Mouse (Mus musculus) heart, embryonic 15.5 days (tissue): Measurements from ENCODE around the gene Zdhhc13. TPM values are rescaled to one million over a fixed set of nuclear protein-coding genes. Genes with fewer than 3 reads are reported as not detected.

Experiments
- ATAC-seq: fragments of 200-750 bp; cut with Nextera tagmentation; replicated peaks from 2 replicates; pipeline ENCODE4 v1.8.0; 2017; ENCODE audit warnings: low read depth, moderate TSS enrichment; ENCODE audit not compliant: insufficient number of reproducible peaks, insufficient read depth, low FRiP score
- H3K27ac ChIP-seq: fragments of 300-500 bp; sonication (generic); 2 replicates; pipeline ENCODE4 v1.5.1; 2015; ENCODE audit warnings: mild to moderate bottlenecking, inconsistent platforms
- H3K27me3 ChIP-seq: fragments of 300-500 bp; sonication (generic); 2 replicates; pipeline ENCODE4 v1.6.1; 2015; ENCODE audit warnings: inconsistent platforms
- H3K36me3 ChIP-seq: fragments of 300-500 bp; sonication (generic); 2 replicates; pipeline ENCODE4 v1.6.1; 2015; ENCODE audit warnings: mild to moderate bottlenecking, inconsistent platforms
- H3K4me1 ChIP-seq: fragments of 300-500 bp; sonication (generic); replicated peaks from 2 replicates; pipeline ENCODE4 v1.6.1; 2015; ENCODE audit warnings: inconsistent platforms
- H3K4me2 ChIP-seq: fragments of 300-500 bp; sonication (generic); 2 replicates; pipeline ENCODE4 v1.6.1; 2015; ENCODE audit warnings: inconsistent platforms, mild to moderate bottlenecking, moderate library complexity
- H3K4me3 ChIP-seq: fragments of 300-500 bp; sonication (generic); 2 replicates; pipeline ENCODE4 v1.5.1; 2015; ENCODE audit warnings: mild to moderate bottlenecking, inconsistent platforms
- H3K9ac ChIP-seq: fragments of 300-500 bp; sonication (generic); 2 replicates; pipeline ENCODE4 v1.6.1; 2015; ENCODE audit warnings: mild to moderate bottlenecking, inconsistent platforms
- H3K9me3 ChIP-seq: fragments of 300-500 bp; sonication (generic); replicated peaks from 2 replicates; pipeline ENCODE4 v1.6.1; 2016; ENCODE audit warnings: inconsistent platforms
- WGBS: fragments of 180-500 bp; shearing (Covaris S2); methylation state at CpG from one replicate; pipeline ENCODE4 v1.1.7; 2015; ENCODE audit warnings: mixed read lengths; 5-methylcytosine and 5-hydroxymethylcytosine counted together
- polyA plus RNA-seq: library from polyadenylated mRNA; unstranded; fragments of >200 nt; fragmentation: Nextera tagmentation; extraction: Ambion mirVana; gene quantifications from 2 replicates; pipeline ENCODE4 v1.2.1, GENCODE M21; 2015

Zdhhc13 gene
- polyA plus RNA-seq, 1 experiment from 2014 or later, result 31.2 TPM

GRCm38 (mm10) chr7:48788348-48788747 lies 455 bp upstream of the Zdhhc13 start:
- Histone ChIP-seq H3K4me3 (peak overlapping the region; percentile 82), H3K27ac (peak overlapping the region; percentile 63), H3K9me3 (no peaks in the 10 kb centered on the region), H3K36me3 (no peaks in the 10 kb centered on the region; the same call in 1 of the 2 replicates), H3K4me2 (peak overlapping the region; percentile 78), H3K4me1 (peaks cover 19% of the 10 kb centered on the region), H3K27me3 (no peaks in the 10 kb centered on the region), H3K9ac (no peak overlapping the region)
- no peak for ATAC-seq
- 59% methylated on average over 3 of the region's 3 CpGs for WGBS

- no peak for ATAC-seq
- no peaks in the 10 kb centered on the region for H3K9me3 ChIP-seq
- H3K4me1 ChIP-seq, result peaks cover 19% of the 10 kb centered on the region
- peak overlapping the region; percentile 45 for H3K4me2 ChIP-seq
- H3K9ac ChIP-seq, result no peak overlapping the region
- WGBS, result 58% methylated on average over 4 of the region's 4 CpGs
- H3K27ac ChIP-seq, result no peak overlapping the region
- H3K4me3 ChIP-seq, result no peak overlapping the region
- no peaks in the 10 kb centered on the region for H3K27me3 ChIP-seq
- no peaks in the 10 kb centered on the region; the same call in 1 of the 2 replicates for H3K36me3 ChIP-seq
Observed at GRCm38 (mm10) chr7:48790117-48790516, 1.3 kb downstream of the Zdhhc13 start.

- H3K9ac ChIP-seq, result no peak overlapping the region
- no peak overlapping the region for H3K4me3 ChIP-seq
- H3K27me3 ChIP-seq, result no peaks in the 10 kb centered on the region
- H3K9me3 ChIP-seq, result no peaks in the 10 kb centered on the region
- no peak overlapping the region for H3K27ac ChIP-seq
- no peak overlapping the region for H3K4me2 ChIP-seq
- ATAC-seq, result no peak
- H3K4me1 ChIP-seq, result peaks cover 19% of the 10 kb centered on the region
- WGBS, result 77% methylated on average over 3 of the region's 3 CpGs
- H3K36me3 ChIP-seq, result peaks cover 3% of the 10 kb centered on the region; the same call in 1 of the 2 replicates
Observed at GRCm38 (mm10) chr7:48791412-48791811, 2.6 kb downstream of the Zdhhc13 start.

GRCm38 (mm10) chr7:48795130-48795529 lies 6.3 kb downstream of the Zdhhc13 start:
- ATAC-seq, result no peak
- 88% methylated on average over 3 of the region's 3 CpGs for WGBS
- H3K27me3 ChIP-seq, result no peaks in the 10 kb centered on the region

GRCm38 (mm10) chr7:48803381-48803780 lies 14.6 kb downstream of the Zdhhc13 start:
- H3K4me3 ChIP-seq, result no peak overlapping the region
- H3K4me2 ChIP-seq, result no peak overlapping the region
- H3K4me1 ChIP-seq, result no peaks in the 10 kb centered on the region
- WGBS, result 90% methylated on average over 7 of the region's 7 CpGs
- H3K27ac ChIP-seq, result no peak overlapping the region
- ATAC-seq, result no peak
- peaks cover 49% of the 10 kb centered on the region for H3K36me3 ChIP-seq
- no peaks in the 10 kb centered on the region for H3K9me3 ChIP-seq
- H3K27me3 ChIP-seq, result no peaks in the 10 kb centered on the region
- H3K9ac ChIP-seq, result no peak overlapping the region

More at GRCm38 (mm10) chr7:48795130-48795529, 6.3 kb downstream of the Zdhhc13 start:
- H3K4me3 ChIP-seq, result no peak overlapping the region
- no peak overlapping the region for H3K9ac ChIP-seq
- H3K36me3 ChIP-seq, result peaks cover 3% of the 10 kb centered on the region; the same call in 1 of the 2 replicates
- H3K4me2 ChIP-seq, result no peak overlapping the region
- H3K4me1 ChIP-seq, result peaks cover 13% of the 10 kb centered on the region
- H3K9me3 ChIP-seq, result no peaks in the 10 kb centered on the region
- H3K27ac ChIP-seq, result no peak overlapping the region

- H3K36me3 ChIP-seq, result peaks cover 62% of the 10 kb centered on the region
- WGBS, result 78% methylated on average over 4 of the region's 4 CpGs
Observed at GRCm38 (mm10) chr7:48806587-48806986, 17.8 kb downstream of the Zdhhc13 start.

GRCm38 (mm10) chr7:48810652-48811051 lies 21.8 kb downstream of the Zdhhc13 start:
- H3K9ac ChIP-seq, result no peak overlapping the region
- H3K4me3 ChIP-seq, result no peak overlapping the region
- 0 out of 2 replicates have a peak, but pooled peaks cover 5% of the 10 kb centered on the region for H3K4me1 ChIP-seq
- no peaks in the 10 kb centered on the region for H3K27me3 ChIP-seq
- H3K27ac ChIP-seq, result no peak overlapping the region
- H3K9me3 ChIP-seq, result no peaks in the 10 kb centered on the region
- 89% methylated on average over 1 of the region's 1 CpGs for WGBS
- H3K4me2 ChIP-seq, result no peak overlapping the region
- no peak for ATAC-seq
- H3K36me3 ChIP-seq, result peaks cover 37% of the 10 kb centered on the region

More at GRCm38 (mm10) chr7:48806587-48806986, 17.8 kb downstream of the Zdhhc13 start:
- Histone ChIP-seq H3K4me1 (no peaks in the 10 kb centered on the region), H3K27ac (no peak overlapping the region), H3K27me3 (no peaks in the 10 kb centered on the region), H3K4me3 (no peak overlapping the region), H3K9me3 (no peaks in the 10 kb centered on the region), H3K4me2 (no peak overlapping the region), H3K9ac (no peak overlapping the region)
- no peak for ATAC-seq

- no peaks in the 10 kb centered on the region for H3K27me3 ChIP-seq
- H3K4me1 ChIP-seq, result 0 out of 2 replicates have a peak, but pooled peaks cover 5% of the 10 kb centered on the region
- no peak overlapping the region for H3K27ac ChIP-seq
- no peak overlapping the region for H3K4me3 ChIP-seq
- no peak overlapping the region for H3K9ac ChIP-seq
- H3K4me2 ChIP-seq, result no peak overlapping the region
- H3K36me3 ChIP-seq, result peaks cover 26% of the 10 kb centered on the region
- H3K9me3 ChIP-seq, result no peaks in the 10 kb centered on the region
- ATAC-seq, result no peak
Observed at GRCm38 (mm10) chr7:48812358-48812757, 23.6 kb downstream of the Zdhhc13 start.

GRCm38 (mm10) chr7:48813594-48813993 lies 24.8 kb downstream of the Zdhhc13 start:
- H3K36me3 ChIP-seq, result peaks cover 33% of the 10 kb centered on the region
- 0 out of 2 replicates have a peak, but pooled peaks cover 5% of the 10 kb centered on the region for H3K4me1 ChIP-seq
- H3K9me3 ChIP-seq, result no peaks in the 10 kb centered on the region
- H3K27me3 ChIP-seq, result no peaks in the 10 kb centered on the region
- 79% methylated on average over 1 of the region's 1 CpGs for WGBS
- H3K27ac ChIP-seq, result no peak overlapping the region
- no peak overlapping the region for H3K4me2 ChIP-seq
- H3K9ac ChIP-seq, result no peak overlapping the region
- no peak overlapping the region for H3K4me3 ChIP-seq
- no peak for ATAC-seq

GRCm38 (mm10) chr7:48821654-48822053 lies 32.9 kb downstream of the Zdhhc13 start:
- H3K27ac ChIP-seq, result no peak overlapping the region
- no peaks in the 10 kb centered on the region for H3K9me3 ChIP-seq
- peaks cover 21% of the 10 kb centered on the region for H3K4me1 ChIP-seq
- H3K4me3 ChIP-seq, result no peak overlapping the region
- no peak overlapping the region for H3K4me2 ChIP-seq
- H3K36me3 ChIP-seq, result peaks cover 41% of the 10 kb centered on the region
- WGBS, result 89% methylated on average over 5 of the region's 5 CpGs
- no peak for ATAC-seq
- H3K9ac ChIP-seq, result no peak overlapping the region
- H3K27me3 ChIP-seq, result no peaks in the 10 kb centered on the region

- peaks cover 29% of the 10 kb centered on the region for H3K4me1 ChIP-seq
- H3K4me2 ChIP-seq, result no peak overlapping the region
- peaks cover 43% of the 10 kb centered on the region for H3K36me3 ChIP-seq
- H3K4me3 ChIP-seq, result no peak overlapping the region
- H3K27ac ChIP-seq, result no peak overlapping the region
- H3K9ac ChIP-seq, result no peak overlapping the region
- no peak for ATAC-seq
- H3K9me3 ChIP-seq, result no peaks in the 10 kb centered on the region
- no peaks in the 10 kb centered on the region for H3K27me3 ChIP-seq
- 90% methylated on average over 3 of the region's 3 CpGs for WGBS
Observed at GRCm38 (mm10) chr7:48823621-48824020, 34.8 kb downstream of the Zdhhc13 start.

- peak overlapping the region; percentile 60 for H3K27ac ChIP-seq
- no peaks in the 10 kb centered on the region for H3K9me3 ChIP-seq
- peaks cover 36% of the 10 kb centered on the region for H3K36me3 ChIP-seq
- no peak overlapping the region for H3K9ac ChIP-seq
- 41% methylated on average over 1 of the region's 1 CpGs for WGBS
- H3K4me3 ChIP-seq, result no peak overlapping the region
- H3K27me3 ChIP-seq, result no peaks in the 10 kb centered on the region
- ATAC-seq, result no peak
- peaks cover 39% of the 10 kb centered on the region for H3K4me1 ChIP-seq
- no peak overlapping the region for H3K4me2 ChIP-seq
Observed at GRCm38 (mm10) chr7:48824671-48825070, 35.9 kb downstream of the Zdhhc13 start.
